Mouse (Mus musculus) liver, adult 2 months (tissue): Measurements from ENCODE around the gene Cd2ap.

Experiments
- CTCF ChIP-seq: fragments of 200-500 bp; IDR thresholded peaks from 2 replicates; pipeline ENCODE4 v1.5.1; 2011; ENCODE audit warnings: low read depth, low read length, control low read depth
- POLR2A ChIP-seq: fragments of 200-500 bp; IDR thresholded peaks from 2 replicates; pipeline ENCODE4 v1.6.1; 2011; ENCODE audit warnings: low read length, control low read depth; ENCODE audit not compliant: insufficient read depth; ENCODE audit errors: extremely low read depth

GRCm38 (mm10) chr17:42875571-42876000 lies 879 bp downstream of the Cd2ap start:
- TF ChIP-seq POLR2A, result no peak
- no peak for TF ChIP-seq CTCF
